Mouse (Mus musculus) cortical plate, adult 2 months (tissue): ENCODE measurements around the gene Mob3c.

Experiments used
- CTCF ChIP-seq: fragments of 200-500 bp; IDR thresholded peaks from 2 replicates; pipeline ENCODE4 v1.5.1; 2011; ENCODE audit warnings: mild to moderate bottlenecking, control low read depth, low read length; ENCODE audit not compliant: insufficient read depth; ENCODE audit errors: extremely low read depth
- POLR2A ChIP-seq: fragments of 200-500 bp; IDR thresholded peaks from 2 replicates; pipeline ENCODE4 v1.6.1; 2011; ENCODE audit warnings: mild to moderate bottlenecking, low read length, control low read depth; ENCODE audit not compliant: insufficient read depth; ENCODE audit errors: extremely low read depth

DNA sequence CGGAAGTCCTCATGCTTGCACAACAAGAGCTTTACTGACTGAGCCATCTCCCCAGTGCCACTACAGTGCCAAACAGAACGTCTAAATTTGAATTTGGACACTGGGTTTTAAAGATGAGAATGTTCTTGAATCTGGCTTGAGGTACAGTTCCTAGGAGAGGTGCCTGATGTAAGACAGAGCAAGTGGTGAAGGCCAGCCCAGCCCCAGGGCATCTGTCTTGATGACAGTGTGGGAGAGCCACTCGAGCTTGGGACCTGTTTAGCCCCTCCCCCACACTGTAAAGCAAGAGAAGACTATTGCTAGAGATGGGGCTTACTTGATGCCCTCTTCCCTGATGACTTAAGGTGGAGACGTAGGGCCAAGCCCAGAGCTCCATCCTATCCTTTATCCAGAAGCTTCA is 54.3 kb downstream of the Mob3c start:
- TF ChIP-seq POLR2A = no peak
- no peak for TF ChIP-seq CTCF
